Mouse (Mus musculus) neutrophil, adult 5-6 weeks (primary cell): ENCODE data around the gene Nudt22. TPM values are rescaled to one million over a fixed set of nuclear protein-coding genes. Genes with fewer than 3 reads are reported as not detected.

Experiments used
- ATAC-seq: fragments of 151-379, 151-347 bp; 2 replicates; pipeline ENCODE4 v1.8.0; 2017; ENCODE audit warnings: mild to moderate bottlenecking, moderate TSS enrichment; ENCODE audit not compliant: insufficient number of reproducible peaks, poor library complexity, low FRiP score, severe bottlenecking; ENCODE audit errors: extremely low read depth
- total RNA-seq: library from RNA; stranded (forward); fragments of 200-1000 nt; gene quantifications from 2 replicates; pipeline ENCODE4 v1.2.3, GENCODE M21; 2017

The Nudt22 gene
- total RNA-seq, 1 experiment from 2014 or later = 5.0 TPM

DNA sequence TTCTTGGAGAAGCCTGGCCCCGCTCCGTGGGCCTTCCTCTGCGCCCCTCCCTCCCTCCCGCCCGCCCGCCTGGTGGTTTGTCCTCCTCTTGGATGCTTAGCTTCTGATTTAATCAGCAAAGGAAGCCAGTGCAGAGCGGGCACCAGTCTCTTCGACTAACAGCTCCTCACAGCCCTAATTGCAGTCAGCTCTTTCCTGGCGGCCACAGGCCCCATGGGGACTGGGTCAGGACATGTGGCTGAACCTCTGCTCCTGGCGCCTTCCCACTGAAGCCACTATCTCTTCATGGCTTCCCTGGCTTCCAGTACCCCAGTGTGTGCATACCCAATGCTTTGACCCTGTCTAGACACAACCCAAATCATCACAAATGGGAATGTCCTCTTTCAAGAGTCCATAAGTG is 39.5 kb downstream of the Nudt22 start:
- ATAC-seq = no peak

- ATAC-seq = no peak
These were observed 40.5 kb downstream of the Nudt22 start for GRCm38 (mm10) chr19:6955424-6955823.

- ATAC-seq = no peak
These were observed 41.9 kb downstream of the Nudt22 start for GRCm38 (mm10) chr19:6954046-6954445.

DNA sequence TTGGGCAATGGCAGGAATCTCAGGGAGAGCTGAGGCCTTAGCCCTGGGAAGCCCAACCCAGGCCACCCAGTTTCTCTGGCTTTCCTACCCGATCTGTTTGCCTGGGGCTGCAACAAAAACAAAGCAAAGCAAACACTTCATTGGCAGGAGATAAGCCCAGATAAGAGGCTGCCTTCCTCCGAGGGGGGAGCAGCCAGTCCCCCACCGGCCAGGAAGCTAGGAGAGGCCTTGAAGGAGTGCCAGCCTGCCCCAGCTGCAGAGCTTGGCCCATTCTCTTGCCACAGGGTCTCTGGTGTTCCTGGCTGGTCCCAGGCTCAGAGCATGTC is 43.2 kb downstream of the Nudt22 start:
- ATAC-seq = no peak

DNA sequence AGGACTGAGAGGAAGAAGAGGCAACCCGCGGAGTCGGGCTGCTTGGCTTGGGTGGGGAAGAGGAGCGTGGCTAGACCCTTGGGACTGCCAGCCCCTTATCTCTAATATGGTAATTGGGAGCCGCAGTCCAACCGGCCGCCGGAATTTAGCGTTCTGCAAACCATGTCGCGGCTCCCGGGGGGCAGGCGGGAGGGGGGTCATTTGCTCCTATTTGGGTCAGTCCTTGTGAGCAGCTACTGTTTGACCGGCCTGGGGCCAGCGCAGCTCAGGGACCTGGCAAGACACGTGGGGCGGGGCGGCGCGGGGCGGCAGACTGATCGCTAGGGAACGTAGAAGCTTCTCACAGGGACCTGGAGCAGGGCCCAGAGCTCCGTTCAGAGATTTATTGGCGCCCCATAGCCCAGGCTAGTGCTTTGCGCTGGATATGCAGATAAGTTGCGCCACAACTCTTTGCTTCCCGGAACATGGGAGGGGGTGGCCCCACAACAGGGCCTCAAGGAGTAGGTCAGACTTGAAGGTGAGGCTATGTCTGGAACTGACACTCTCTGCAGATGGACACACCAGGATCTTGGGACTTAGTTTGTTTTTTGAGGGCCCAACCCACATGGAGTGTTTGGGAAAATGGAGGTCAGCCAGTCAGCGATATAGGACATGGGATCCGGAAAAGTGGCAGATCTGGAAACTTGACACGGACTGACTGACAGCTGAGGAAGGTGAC is 43.8 kb downstream of the Nudt22 start:
- no peak for ATAC-seq

- peak; percentile 21; the same call in 1 of the 2 replicates for ATAC-seq
These were observed 44.4 kb downstream of the Nudt22 start for GRCm38 (mm10) chr19:6951381-6951968.

- no peak for ATAC-seq
These were observed 45.2 kb downstream of the Nudt22 start for GRCm38 (mm10) chr19:6950613-6951153.

- ATAC-seq = no peak
These were observed 46.0 kb downstream of the Nudt22 start for GRCm38 (mm10) chr19:6949951-6950350.

DNA sequence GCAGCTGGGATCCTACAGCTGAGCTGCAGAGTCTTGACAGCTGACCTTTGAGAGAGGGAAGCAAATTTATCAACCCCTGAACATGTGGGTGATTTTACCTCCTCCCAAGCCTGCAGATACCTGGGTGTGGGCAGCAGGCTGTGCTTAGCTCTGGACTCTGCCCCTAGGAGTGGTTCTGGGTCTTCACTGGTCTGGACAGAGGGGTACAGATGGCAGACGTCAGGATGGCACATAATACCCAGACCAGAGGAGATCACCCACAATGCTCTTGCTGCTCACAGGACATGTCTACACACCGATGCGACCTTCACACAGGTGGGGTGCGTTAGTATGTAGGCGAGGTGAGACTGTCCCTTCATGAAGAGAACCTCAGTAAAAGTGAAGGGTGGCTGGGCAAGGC is 46.4 kb downstream of the Nudt22 start:
- ATAC-seq = no peak

- no peak for ATAC-seq
These were observed 47.7 kb downstream of the Nudt22 start for GRCm38 (mm10) chr19:6948186-6948585.

DNA sequence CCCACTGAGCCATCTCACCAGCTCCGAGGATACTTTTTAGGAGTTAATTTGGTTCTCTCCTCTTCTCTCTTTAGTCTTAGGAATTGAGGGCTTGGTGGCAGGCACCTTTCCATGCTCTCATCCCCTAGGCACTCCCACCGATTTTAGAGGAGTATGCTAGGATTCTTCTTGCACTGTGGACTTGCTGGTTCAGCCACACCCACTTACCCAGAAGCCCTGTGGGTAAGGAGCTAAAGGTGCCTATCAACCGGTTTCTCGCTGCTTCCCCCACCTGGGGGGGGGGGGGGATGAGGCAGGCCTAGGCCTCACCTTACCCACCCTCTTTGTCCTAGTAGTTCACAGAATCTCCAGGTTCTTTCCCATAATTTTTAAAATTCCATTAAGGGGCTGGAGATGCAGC is 48.2 kb downstream of the Nudt22 start:
- ATAC-seq = no peak

GRCm38 (mm10) chr19:6943709-6944108 is 52.2 kb downstream of the Nudt22 start:
- no peak for ATAC-seq

Other genes with a start within 250 kb of the Nudt22 start
- gene Rps6ka4, start 155.5 kb downstream of the Nudt22 start, total RNA-seq = 15.8 and 18.4 TPM in 2 replicates
- 97.1 and 136 TPM in 2 replicates for gene Ccdc88b, start 137.9 kb downstream of the Nudt22 start, total RNA-seq
- 103 and 125 TPM in 2 replicates for gene Trmt112, start 86.4 kb downstream of the Nudt22 start, total RNA-seq
- gene Prdx5, start 86.0 kb downstream of the Nudt22 start, total RNA-seq = 693 and 750 TPM in 2 replicates
- gene Esrra, start 74.3 kb downstream of the Nudt22 start, total RNA-seq = 37.9 and 40.8 TPM in 2 replicates
- gene Catsperz, start 70.7 kb downstream of the Nudt22 start, total RNA-seq = not detected in 2 replicates
- not detected in 2 replicates for gene Kcnk4, start 61.6 kb downstream of the Nudt22 start, total RNA-seq
- 30.8 and 35.0 TPM in 2 replicates for gene Bad, start 54.3 kb downstream of the Nudt22 start, total RNA-seq
- gene Gpr137, start 53.6 kb downstream of the Nudt22 start, total RNA-seq = 23.5 and 31.7 TPM in 2 replicates
- gene Ppp1r14b, start 21.1 kb downstream of the Nudt22 start, total RNA-seq = 20.1 and 30.6 TPM in 2 replicates
- 12.5 and 13.6 TPM in 2 replicates for gene Plcb3, start 19.6 kb downstream of the Nudt22 start, total RNA-seq
- gene Fkbp2, start 15.6 kb downstream of the Nudt22 start, total RNA-seq = 30.4 and 32.4 TPM in 2 replicates
- gene Vegfb, start 8.5 kb downstream of the Nudt22 start, total RNA-seq = 2.8 and 6.0 TPM in 2 replicates
- gene Dnajc4, start 3.5 kb downstream of the Nudt22 start, total RNA-seq = 16.4 and 24.4 TPM in 2 replicates
- 1.5 and 1.6 TPM in 2 replicates for gene Trpt1, start within 50 bp of the Nudt22 start, total RNA-seq
- 211 and 225 TPM in 2 replicates for gene Fermt3, start 23.4 kb upstream of the Nudt22 start, total RNA-seq
- 73.9 and 81.6 TPM in 2 replicates for gene Stip1, start 43.9 kb upstream of the Nudt22 start, total RNA-seq
- 1.2 and 3.7 TPM in 2 replicates for gene Macrod1, start 60.7 kb upstream of the Nudt22 start, total RNA-seq
- gene Flrt1, start 109.6 kb upstream of the Nudt22 start, total RNA-seq = 0.12 TPM in 1 of 2 replicates, not detected in the other
- 45.5 and 48.9 TPM in 2 replicates for gene Otub1, start 210.2 kb upstream of the Nudt22 start, total RNA-seq
- gene Cox8a, start 221.5 kb upstream of the Nudt22 start, total RNA-seq = 208 and 218 TPM in 2 replicates
- 19.6 and 24.4 TPM in 2 replicates for gene Naa40, start 245.1 kb upstream of the Nudt22 start, total RNA-seq